Mouse (Mus musculus): Measurements from ENCODE around the gene Fgd4. TPM values are rescaled to one million over a fixed set of nuclear protein-coding genes. Genes with fewer than 3 reads are reported as not detected.

Gene Fgd4
- total RNA-seq (2018; cell fraction: chromatin; rRNA removed), result 100 to 1,000 TPM in 24 of 26 experiments, 10 to 100 TPM in 2; 39.3 to 674 (median 405) TPM
- total RNA-seq (2018; cell fraction: cytosol; rRNA removed), result 100 to 1,000 TPM in 4 of 26 experiments, 10 to 100 TPM in 22; 41.9 to 112 (median 87.0) TPM
- 100 to 1,000 TPM in 24 of 26 experiments, 10 to 100 TPM in 2; 65.7 to 534 (median 251) TPM for total RNA-seq (2018; cell fraction: nucleus; rRNA removed)
- polyA plus RNA-seq (2018), result 41.3 to 60.1 TPM (median 48.0 TPM) in 3 replicates

- H3K27ac ChIP-seq, result no peak within 1 kb of the TSS
- peak within 1 kb of the TSS; percentile 27 for H3K4me3 ChIP-seq (ENCODE audit: inconsistent target)
- 51% methylated on average over 5 of the region's 5 CpGs for WGBS (ENCODE audit: missing documents)
- H3K79me2 ChIP-seq (ENCODE audit: inconsistent target), result no peaks in the 10 kb centered on the region
- H3K36me3 ChIP-seq (ENCODE audit: inconsistent target), result no peaks in the 10 kb centered on the region
Observed at GRCm38 (mm10) chr16:16600461-16600860, at the start of gene Fgd4. TSS of gene Fgd4 (minus strand) at chr16:16600549.

DNA sequence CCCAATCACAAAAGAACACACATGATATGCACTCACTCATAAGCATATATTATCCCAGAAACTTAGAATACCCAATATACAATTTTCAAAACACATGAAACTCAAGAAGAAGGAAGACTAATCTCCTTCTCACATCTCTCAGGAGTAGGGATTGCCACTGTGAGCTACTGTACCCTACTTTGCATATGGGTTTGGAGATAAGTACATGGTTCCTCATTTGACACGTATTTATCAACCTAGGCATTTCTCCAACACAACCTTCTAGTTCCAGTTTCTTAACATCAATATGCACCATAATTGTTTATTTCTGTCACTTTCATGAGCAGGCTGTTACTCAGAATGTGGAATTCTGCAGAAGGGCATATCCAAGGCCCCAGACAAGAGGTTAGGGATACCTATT, 44.8 kb upstream of the Fgd4 start:
- WGBS (ENCODE audit: missing documents), result 7% methylated on average over 1 of the region's 1 CpGs
- H3K36me3 ChIP-seq (ENCODE audit: inconsistent target), result no peaks in the 10 kb centered on the region

DNA sequence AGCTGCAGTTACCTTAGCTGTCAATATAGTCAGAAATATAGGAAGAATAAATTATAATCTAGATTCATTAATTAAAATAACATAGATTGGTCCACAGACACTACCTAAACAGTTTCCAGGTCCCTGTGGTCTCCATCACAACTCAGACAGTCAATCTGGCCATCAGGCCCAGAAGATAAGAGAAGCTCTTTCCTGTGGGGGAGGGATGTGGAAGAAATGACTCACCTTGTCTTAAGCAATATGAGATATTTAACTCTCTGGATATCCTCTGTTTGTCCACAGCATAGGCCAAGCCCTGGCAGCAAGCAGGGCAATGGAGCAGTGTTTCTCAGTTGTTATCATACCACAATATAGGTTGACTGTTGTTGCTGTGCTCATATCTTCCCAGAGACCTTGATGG, 33.4 kb upstream of the Fgd4 start:
- H3K79me2 ChIP-seq (ENCODE audit: inconsistent target), result no peaks in the 10 kb centered on the region
- no peak overlapping the region for H3K27ac ChIP-seq
- H3K36me3 ChIP-seq (ENCODE audit: inconsistent target), result no peaks in the 10 kb centered on the region
- no peak overlapping the region for H3K4me3 ChIP-seq (ENCODE audit: inconsistent target)

More for the DNA sequence above, 44.8 kb upstream of the Fgd4 start:
- Histone ChIP-seq H3K27ac (no peak overlapping the region), H3K4me3 (ENCODE audit: inconsistent target) (no peak overlapping the region), H3K79me2 (ENCODE audit: inconsistent target) (no peaks in the 10 kb centered on the region)

DNA sequence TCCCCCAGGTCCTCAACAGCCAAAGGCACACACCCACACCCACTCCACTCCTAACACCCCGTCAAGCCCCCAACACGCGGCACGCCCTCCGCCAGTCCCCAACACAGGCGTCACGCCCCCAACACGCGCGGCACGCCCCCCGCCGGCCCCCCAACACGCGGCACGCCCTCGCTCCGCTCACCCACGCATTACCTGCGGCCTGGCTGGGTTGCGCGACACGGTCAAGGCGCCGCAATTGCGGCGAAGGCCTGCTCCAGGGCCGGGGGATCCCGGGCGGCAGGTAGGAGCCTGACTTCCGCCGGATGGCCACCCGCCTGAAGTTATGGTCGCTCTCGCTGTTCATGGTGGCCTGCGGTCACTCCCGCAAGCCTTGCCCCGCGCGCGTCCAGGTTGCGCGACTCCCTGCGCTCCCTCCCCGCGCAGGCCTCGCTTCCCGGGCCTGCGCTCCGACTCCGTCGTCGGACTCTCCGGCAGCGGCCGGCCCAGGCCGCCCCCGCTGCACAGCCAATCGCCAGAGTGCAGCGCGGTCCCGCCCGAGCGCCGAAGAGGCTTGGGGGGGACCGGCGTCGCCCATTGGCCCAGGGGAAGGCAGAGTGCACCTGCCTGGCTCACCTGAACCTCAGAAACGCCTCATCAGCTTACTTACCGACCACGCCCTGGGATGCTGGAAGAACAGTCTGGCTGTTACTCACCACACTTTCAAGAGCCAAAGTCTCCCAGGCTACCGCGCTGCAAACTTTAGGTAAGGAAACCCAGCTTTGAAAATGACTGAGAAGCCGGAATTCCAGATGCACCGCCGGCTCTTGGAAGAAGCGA, 555 bp downstream of the Fgd4 start:
- Histone ChIP-seq H3K36me3 (ENCODE audit: inconsistent target) (no peaks in the 10 kb centered on the region), H3K4me3 (ENCODE audit: inconsistent target) (peak overlapping the region; percentile 27), H3K79me2 (ENCODE audit: inconsistent target) (no peaks in the 10 kb centered on the region), H3K27ac (no peak overlapping the region)
- WGBS (ENCODE audit: missing documents), result 3% methylated on average over 68 of the region's 77 CpGs

DNA sequence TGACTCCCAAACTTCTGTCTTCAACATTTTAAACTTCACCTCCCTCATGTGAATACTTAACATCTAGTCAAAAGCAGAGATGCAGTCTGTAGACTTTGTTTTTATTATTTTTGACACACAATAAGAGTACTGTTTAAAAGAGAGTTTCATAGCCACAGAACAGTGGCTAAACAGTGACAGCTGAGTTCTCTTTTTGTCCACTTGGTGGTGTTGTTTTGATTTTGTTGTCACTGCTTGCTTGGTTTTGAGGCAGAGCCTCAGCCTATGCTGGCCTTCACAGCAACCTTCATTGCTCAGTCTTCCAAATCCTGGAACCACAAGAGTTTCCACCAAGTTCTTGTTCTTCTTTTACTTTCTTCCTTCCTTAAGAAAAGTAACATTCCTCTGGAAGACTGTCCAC, 3.8 kb downstream of the Fgd4 start:
- Histone ChIP-seq H3K36me3 (ENCODE audit: inconsistent target) (no peaks in the 10 kb centered on the region), H3K4me3 (ENCODE audit: inconsistent target) (no peak overlapping the region), H3K27ac (no peak overlapping the region), H3K79me2 (ENCODE audit: inconsistent target) (no peaks in the 10 kb centered on the region)

DNA sequence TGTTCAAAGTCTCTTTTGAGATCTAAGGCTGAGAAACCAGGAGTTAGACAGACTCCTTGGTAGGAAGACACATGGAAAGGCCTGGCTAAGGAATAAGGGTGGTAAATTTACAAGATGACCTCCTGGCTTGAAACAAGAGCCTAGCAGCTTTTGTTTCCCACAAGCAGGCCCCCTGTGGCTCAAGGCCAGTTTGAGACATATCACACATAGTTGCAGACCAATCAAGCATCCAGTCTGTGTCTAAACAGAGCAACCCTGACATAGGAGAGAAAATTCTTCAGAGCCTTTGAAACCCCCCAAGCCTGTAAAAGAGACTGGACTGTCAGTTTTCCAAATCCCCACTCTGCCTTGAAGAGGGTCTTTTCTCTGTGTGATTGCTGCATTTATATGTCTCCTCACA, 7.7 kb downstream of the Fgd4 start:
- H3K36me3 ChIP-seq (ENCODE audit: inconsistent target), result no peaks in the 10 kb centered on the region
- H3K79me2 ChIP-seq (ENCODE audit: inconsistent target), result no peaks in the 10 kb centered on the region
- H3K4me3 ChIP-seq (ENCODE audit: inconsistent target), result no peak overlapping the region
- no peak overlapping the region for H3K27ac ChIP-seq

GRCm38 (mm10) chr16:16584409-16585032, 15.8 kb downstream of the Fgd4 start:
- Histone ChIP-seq H3K4me3 (ENCODE audit: inconsistent target) (no peak overlapping the region), H3K27ac (peak overlapping the region; percentile 14), H3K36me3 (ENCODE audit: inconsistent target) (no peaks in the 10 kb centered on the region), H3K79me2 (ENCODE audit: inconsistent target) (peaks cover 8% of the 10 kb centered on the region; the same call in 1 of the 2 replicates)
- WGBS (ENCODE audit: missing documents), result 43% methylated on average over 4 of the region's 4 CpGs

- no peaks in the 10 kb centered on the region for H3K36me3 ChIP-seq (ENCODE audit: inconsistent target)
- no peak overlapping the region for H3K4me3 ChIP-seq (ENCODE audit: inconsistent target)
- peak overlapping the region; percentile 99 for H3K27ac ChIP-seq
- peaks cover 11% of the 10 kb centered on the region; the same call in 1 of the 2 replicates for H3K79me2 ChIP-seq (ENCODE audit: inconsistent target)
Observed at GRCm38 (mm10) chr16:16576556-16576955, 23.8 kb downstream of the Fgd4 start.

DNA sequence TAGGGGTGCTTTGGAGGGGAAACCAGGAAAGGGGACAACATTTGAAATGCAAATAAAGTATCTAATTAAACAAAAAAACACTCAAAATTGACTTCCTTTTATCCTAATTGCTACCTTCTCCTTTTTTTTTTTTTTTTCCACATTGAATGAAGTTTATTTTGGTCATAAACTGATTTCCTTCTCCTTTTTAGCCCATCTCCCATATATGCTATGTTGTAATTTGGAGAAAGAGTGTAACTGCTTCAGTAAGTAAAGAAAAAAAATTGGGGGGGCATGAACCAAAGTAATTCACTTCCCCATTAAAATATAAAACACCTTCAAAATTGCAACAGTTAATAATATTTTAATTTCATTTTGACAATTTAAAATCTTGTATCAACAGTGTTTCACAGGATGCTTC, 25.8 kb downstream of the Fgd4 start:
- H3K36me3 ChIP-seq (ENCODE audit: inconsistent target), result no peaks in the 10 kb centered on the region
- no peak overlapping the region for H3K4me3 ChIP-seq (ENCODE audit: inconsistent target)
- H3K79me2 ChIP-seq (ENCODE audit: inconsistent target), result peaks cover 28% of the 10 kb centered on the region
- peak overlapping the region; percentile 99 for H3K27ac ChIP-seq

GRCm38 (mm10) chr16:16573167-16573566, 27.2 kb downstream of the Fgd4 start:
- 8% methylated on average over 1 of the region's 1 CpGs for WGBS (ENCODE audit: missing documents)
- Histone ChIP-seq H3K79me2 (ENCODE audit: inconsistent target) (peaks cover 42% of the 10 kb centered on the region), H3K27ac (peak overlapping the region; percentile 99)

DNA sequence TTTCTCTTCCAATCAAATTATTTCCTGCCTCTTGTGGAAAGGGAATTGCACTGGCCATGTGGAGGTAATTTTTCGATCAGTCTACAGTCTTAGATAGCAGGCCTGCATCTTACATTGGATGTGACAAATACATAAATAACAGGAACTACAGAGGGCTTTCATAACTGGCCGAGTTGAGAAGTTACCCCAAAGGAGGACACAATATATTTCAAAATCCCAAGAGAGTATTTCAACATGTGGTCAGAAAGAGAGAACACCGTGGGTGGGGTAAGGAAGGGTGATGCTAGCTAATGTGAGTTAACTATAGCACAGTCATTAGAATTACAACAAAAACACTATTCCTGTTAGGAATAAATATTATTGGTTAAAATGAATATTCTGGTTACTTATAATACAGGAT, 29.0 kb downstream of the Fgd4 start:
- Histone ChIP-seq H3K79me2 (ENCODE audit: inconsistent target) (peaks cover 60% of the 10 kb centered on the region), H3K36me3 (ENCODE audit: inconsistent target) (no peaks in the 10 kb centered on the region), H3K27ac (peak overlapping the region; percentile 98), H3K4me3 (ENCODE audit: inconsistent target) (peak overlapping the region; percentile 51)
- 0% methylated on average over 3 of the region's 3 CpGs for WGBS (ENCODE audit: missing documents)

More at GRCm38 (mm10) chr16:16573167-16573566, 27.2 kb downstream of the Fgd4 start:
- Histone ChIP-seq H3K4me3 (ENCODE audit: inconsistent target) (no peak overlapping the region), H3K36me3 (ENCODE audit: inconsistent target) (no peaks in the 10 kb centered on the region)

GRCm38 (mm10) chr16:16566786-16567185, 33.6 kb downstream of the Fgd4 start:
- Histone ChIP-seq H3K27ac (peak overlapping the region; percentile 98), H3K36me3 (ENCODE audit: inconsistent target) (no peaks in the 10 kb centered on the region), H3K4me3 (ENCODE audit: inconsistent target) (no peak overlapping the region), H3K79me2 (ENCODE audit: inconsistent target) (peaks cover 95% of the 10 kb centered on the region)
- 100% methylated on average over 1 of the region's 1 CpGs for WGBS (ENCODE audit: missing documents)

DNA sequence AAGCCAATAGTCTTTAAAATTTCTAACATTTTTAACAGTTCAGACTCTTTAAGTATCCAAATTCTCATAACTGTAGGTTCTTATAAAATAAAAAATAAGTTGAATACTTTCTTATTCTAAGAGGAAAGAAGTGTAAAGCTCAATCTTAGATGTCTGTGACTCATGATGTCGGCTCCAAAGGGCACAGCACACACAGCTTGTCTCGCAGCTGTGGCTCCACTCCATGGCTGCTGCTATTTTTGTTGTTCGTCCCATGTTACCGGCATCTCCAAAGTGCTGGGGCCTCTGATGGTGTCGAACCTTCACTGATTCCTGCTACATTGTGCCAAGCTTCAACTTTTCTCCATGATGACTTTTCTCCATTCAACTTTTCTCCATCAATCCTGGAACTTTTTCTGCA, 34.1 kb downstream of the Fgd4 start:
- 78% methylated on average over 5 of the region's 5 CpGs for WGBS (ENCODE audit: missing documents)
- H3K79me2 ChIP-seq (ENCODE audit: inconsistent target), result peaks cover 100% of the 10 kb centered on the region
- no peak overlapping the region for H3K4me3 ChIP-seq (ENCODE audit: inconsistent target)
- peak overlapping the region; percentile 98 for H3K27ac ChIP-seq
- H3K36me3 ChIP-seq (ENCODE audit: inconsistent target), result no peaks in the 10 kb centered on the region

DNA sequence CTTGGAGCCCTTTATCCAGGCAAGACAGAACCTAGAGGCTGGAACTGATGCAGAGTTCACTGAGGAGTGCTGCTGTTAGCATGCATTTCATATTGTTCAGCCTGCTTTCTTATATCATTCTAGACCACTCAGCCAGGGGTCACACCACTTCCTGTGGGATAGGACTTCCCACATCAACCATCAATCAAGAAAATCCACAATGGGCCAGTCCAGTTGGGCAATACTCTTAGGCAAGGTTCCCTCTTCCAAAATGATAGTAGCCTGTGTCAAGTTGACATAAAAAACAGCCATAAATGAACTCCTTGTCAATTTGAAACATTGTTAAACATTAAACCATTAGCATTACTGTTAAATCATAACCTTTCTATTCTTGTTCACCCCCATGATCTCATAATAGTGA, 34.6 kb downstream of the Fgd4 start:
- peak overlapping the region; percentile 98 for H3K27ac ChIP-seq

DNA sequence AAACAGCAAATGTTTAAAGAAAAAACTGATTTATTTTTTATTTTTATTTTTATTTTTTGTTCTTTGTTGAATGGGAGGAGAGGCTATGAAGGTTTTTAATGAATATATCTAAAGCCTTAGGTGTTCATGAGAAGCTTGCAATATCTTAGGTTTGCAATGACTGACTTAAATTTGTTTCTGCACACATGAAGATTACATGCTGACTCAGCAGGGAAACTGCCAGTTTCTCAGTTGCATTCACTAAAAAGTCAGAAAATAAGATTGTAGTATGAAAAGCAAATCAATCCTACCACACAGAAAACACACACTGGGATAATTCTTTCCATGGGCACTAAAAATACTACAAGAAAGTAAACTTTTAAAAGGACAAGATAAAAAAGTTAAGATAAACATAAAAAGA, 39.6 kb downstream of the Fgd4 start:
- peaks cover 100% of the 10 kb centered on the region for H3K79me2 ChIP-seq (ENCODE audit: inconsistent target)
- H3K36me3 ChIP-seq (ENCODE audit: inconsistent target), result no peaks in the 10 kb centered on the region
- peak overlapping the region; percentile 100 for H3K27ac ChIP-seq

More for the DNA sequence above, 34.6 kb downstream of the Fgd4 start:
- no peaks in the 10 kb centered on the region for H3K36me3 ChIP-seq (ENCODE audit: inconsistent target)
- H3K79me2 ChIP-seq (ENCODE audit: inconsistent target), result peaks cover 100% of the 10 kb centered on the region
- no peak overlapping the region for H3K4me3 ChIP-seq (ENCODE audit: inconsistent target)

More for the DNA sequence above, 39.6 kb downstream of the Fgd4 start:
- H3K4me3 ChIP-seq (ENCODE audit: inconsistent target), result no peak overlapping the region

Data from macrophage (primary cell).